Mouse (Mus musculus): ENCODE data around the gene Igf2bp2. TPM values are rescaled to one million over a fixed set of nuclear protein-coding genes. Genes with fewer than 3 reads are reported as not detected.

Igf2bp2 gene
- polyA plus RNA-seq, 1 experiment = 3.0 TPM

DNA sequence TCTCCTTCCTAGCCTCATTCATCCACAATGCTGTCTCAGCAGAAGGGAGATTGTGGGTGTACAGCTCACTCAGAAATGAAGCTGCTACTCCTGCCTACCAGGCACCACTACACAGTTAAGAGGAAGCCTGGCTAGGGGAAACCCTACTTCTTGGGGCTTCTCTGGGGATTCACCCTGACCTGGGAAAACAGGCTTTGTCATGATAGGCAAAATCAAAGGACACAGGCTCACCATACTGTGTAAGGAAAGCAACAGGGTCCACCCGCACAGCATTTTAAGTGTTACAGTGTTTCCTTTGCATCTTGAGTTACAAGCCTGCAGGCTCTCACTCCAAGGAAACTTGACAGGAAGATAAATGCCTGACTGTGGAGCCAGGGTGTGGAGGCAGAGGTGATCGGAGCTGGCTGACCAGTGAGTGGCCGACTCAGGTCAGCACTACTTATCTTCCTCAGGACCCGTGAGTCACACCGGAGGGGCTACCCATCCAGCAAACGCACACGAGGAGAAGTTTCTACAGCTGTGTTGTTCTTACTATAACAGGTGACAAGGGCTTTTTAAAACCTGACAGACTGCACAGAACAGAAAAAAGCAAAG is 38.7 kb downstream of the Igf2bp2 start:
- TF ChIP-seq POLR2A (IDR thresholded peaks at IDR 0.05; ENCODE audit: borderline replicate concordance, control insufficient read depth, low read depth, low read length) = no peak
- no peak for TF ChIP-seq CTCF (IDR thresholded peaks at IDR 0.05; ENCODE audit: control insufficient read depth, insufficient read depth, low read length)
- no peak overlapping the region for H3K27ac ChIP-seq (ENCODE audit: control insufficient read depth, insufficient read depth, low read depth, low read length, poor library complexity)
- no peak overlapping the region for H3K4me3 ChIP-seq (replicated peaks; ENCODE audit: control insufficient read depth, low read depth, low read length)
- 76% methylated on average over 7 of the region's 7 CpGs for WGBS
- no peaks in the 10 kb centered on the region; the same call in 1 of the 2 replicates for H3K4me1 ChIP-seq (ENCODE audit: control insufficient read depth, insufficient read depth, low read length)

DNA sequence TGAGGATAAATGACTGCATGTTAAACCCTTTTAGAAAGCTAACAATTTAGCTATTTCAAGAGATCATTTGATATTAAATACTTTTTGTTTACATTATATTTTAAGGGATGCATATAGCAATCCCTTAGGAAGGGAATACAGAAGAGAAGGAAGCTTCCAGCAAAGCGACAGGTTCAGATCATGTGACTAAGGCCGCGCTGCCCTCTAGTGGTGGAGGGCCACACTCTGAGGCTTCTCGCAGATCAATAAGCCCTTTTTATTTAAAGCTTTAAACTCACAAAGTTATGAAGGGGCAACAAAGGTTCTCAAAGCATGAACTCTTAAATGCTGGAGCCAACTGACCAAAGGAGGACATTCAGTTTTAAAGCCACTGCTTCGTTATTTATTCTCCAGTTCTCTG is 39.4 kb downstream of the Igf2bp2 start:
- WGBS = 18% methylated on average over 5 of the region's 5 CpGs
- no peaks in the 10 kb centered on the region; the same call in 1 of the 2 replicates for H3K4me1 ChIP-seq (ENCODE audit: control insufficient read depth, insufficient read depth, low read length)
- H3K27ac ChIP-seq (ENCODE audit: control insufficient read depth, insufficient read depth, low read depth, low read length, poor library complexity) = no peak overlapping the region
- no peak overlapping the region for H3K4me3 ChIP-seq (replicated peaks; ENCODE audit: control insufficient read depth, low read depth, low read length)
- TF ChIP-seq POLR2A (IDR thresholded peaks at IDR 0.05; ENCODE audit: borderline replicate concordance, control insufficient read depth, low read depth, low read length) (no peak), CTCF (IDR thresholded peaks at IDR 0.05; ENCODE audit: control insufficient read depth, insufficient read depth, low read length) (peak; percentile 87)

DNA sequence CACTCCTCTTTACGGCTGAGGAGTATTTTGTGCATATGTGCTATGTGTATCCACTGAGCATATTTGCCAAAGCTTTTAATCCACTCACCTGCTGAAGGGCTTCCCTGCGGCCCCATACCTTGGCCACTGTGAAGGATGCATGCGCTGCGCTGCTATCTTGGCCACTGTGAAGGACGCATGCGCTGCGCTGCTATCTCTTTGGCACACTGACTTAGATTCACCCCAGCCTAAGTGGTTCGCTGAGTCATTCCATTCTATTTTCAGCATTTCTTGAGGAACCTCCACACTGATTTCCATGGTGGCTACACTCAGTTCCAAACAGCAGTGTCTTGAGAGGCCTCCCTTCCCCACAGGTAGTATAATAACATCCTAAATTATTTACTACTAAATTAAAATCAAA is 42.0 kb downstream of the Igf2bp2 start:
- H3K4me1 ChIP-seq (ENCODE audit: control insufficient read depth, insufficient read depth, low read length) = no peaks in the 10 kb centered on the region; the same call in 1 of the 2 replicates
- H3K27ac ChIP-seq (ENCODE audit: control insufficient read depth, insufficient read depth, low read depth, low read length, poor library complexity) = no peak overlapping the region
- no peak for TF ChIP-seq POLR2A (IDR thresholded peaks at IDR 0.05; ENCODE audit: borderline replicate concordance, control insufficient read depth, low read depth, low read length)
- no peak for TF ChIP-seq CTCF (IDR thresholded peaks at IDR 0.05; ENCODE audit: control insufficient read depth, insufficient read depth, low read length)
- H3K4me3 ChIP-seq (replicated peaks; ENCODE audit: control insufficient read depth, low read depth, low read length) = no peak overlapping the region
- WGBS = 49% methylated on average over 8 of the region's 8 CpGs

DNA sequence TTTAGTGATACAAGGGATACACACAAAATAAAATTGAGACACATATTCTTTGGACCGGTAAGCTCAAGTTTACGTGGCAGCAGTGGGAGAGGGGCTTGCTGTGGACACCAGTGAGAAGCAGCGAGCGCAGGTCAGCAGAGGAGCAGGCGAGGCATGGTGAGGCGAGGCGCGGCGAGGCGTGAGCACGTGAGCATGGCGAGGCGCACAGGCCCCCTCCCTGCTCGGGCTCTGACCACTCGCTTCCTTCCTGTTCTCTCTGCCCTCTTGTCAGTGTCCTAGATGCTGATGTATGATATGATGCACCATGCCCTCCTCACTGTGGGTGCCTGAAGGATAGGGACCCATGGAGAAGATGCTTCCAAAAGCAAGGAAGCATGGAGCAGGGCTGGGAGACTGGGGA is 43.6 kb downstream of the Igf2bp2 start:
- TF ChIP-seq POLR2A (IDR thresholded peaks at IDR 0.05; ENCODE audit: borderline replicate concordance, control insufficient read depth, low read depth, low read length) (no peak), CTCF (IDR thresholded peaks at IDR 0.05; ENCODE audit: control insufficient read depth, insufficient read depth, low read length) (no peak)
- H3K4me1 ChIP-seq (ENCODE audit: control insufficient read depth, insufficient read depth, low read length) = no peaks in the 10 kb centered on the region; the same call in 1 of the 2 replicates
- peak overlapping the region; percentile 3 for H3K4me3 ChIP-seq (replicated peaks; ENCODE audit: control insufficient read depth, low read depth, low read length)
- WGBS = 7% methylated on average over 15 of the region's 15 CpGs
- no peak overlapping the region; the same call in 1 of the 2 replicates for H3K27ac ChIP-seq (ENCODE audit: control insufficient read depth, insufficient read depth, low read depth, low read length, poor library complexity)

DNA sequence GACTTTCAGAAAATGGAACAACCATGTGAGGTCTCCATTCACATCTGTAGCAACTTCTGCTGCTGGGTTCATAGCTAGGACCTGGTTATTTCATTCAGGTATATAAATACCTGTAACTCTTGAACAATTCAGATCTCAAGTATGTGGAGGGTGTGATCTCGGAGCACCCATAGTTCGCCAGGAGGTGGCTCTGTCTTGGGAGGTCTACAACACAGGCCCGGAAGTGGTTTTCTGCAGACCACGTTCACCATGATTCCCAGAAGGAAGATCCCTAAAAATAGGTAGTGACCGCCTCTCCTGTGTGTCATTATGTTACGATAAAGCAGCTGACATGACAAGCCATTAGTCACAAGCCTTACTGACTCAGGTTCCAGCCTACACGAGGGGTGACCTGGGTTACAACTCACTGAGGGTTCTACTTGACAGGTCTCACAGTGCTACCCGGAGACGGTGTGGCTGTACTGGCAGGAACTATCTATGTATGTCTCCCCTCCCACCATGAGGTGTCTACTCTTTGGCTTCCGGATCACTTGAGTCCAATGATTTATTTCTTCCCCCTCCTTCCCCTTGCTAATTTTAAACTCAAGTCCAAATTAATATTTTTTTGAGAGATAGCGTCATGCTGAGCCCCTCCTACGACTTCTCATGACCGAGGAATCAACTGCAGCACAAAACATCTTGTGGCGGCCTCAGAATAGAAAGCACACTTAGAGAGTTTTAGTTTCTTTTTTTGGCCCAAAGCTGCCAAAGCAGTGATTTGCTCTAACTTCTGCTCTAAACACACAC is 44.2 kb downstream of the Igf2bp2 start:
- 19% methylated on average over 14 of the region's 14 CpGs for WGBS
- Histone ChIP-seq H3K4me3 (replicated peaks; ENCODE audit: control insufficient read depth, low read depth, low read length) (no peak overlapping the region), H3K4me1 (ENCODE audit: control insufficient read depth, insufficient read depth, low read length) (no peaks in the 10 kb centered on the region; the same call in 1 of the 2 replicates)

DNA sequence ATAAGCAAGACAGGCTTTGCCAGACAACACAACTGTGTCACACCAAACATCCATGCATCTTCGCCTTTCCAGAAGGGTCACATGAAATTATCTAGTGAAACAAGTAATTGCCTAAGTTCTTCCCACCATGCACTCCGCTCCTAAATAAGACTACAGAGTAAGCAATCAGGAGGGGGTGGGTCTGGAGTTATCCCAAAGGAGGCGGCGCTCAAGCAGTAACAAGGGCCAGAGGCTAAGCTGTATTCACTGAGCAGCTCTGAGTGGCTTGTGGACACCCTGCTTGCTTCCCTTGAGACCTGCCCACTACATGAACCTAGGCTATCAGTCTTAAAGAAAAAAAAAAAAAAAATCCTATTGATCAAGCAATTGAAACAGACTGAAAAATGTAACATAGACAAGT is 44.9 kb downstream of the Igf2bp2 start:
- Histone ChIP-seq H3K27ac (ENCODE audit: control insufficient read depth, insufficient read depth, low read depth, low read length, poor library complexity) (no peak overlapping the region), H3K4me3 (replicated peaks; ENCODE audit: control insufficient read depth, low read depth, low read length) (no peak overlapping the region), H3K4me1 (ENCODE audit: control insufficient read depth, insufficient read depth, low read length) (no peaks in the 10 kb centered on the region; the same call in 1 of the 2 replicates)
- TF ChIP-seq POLR2A (IDR thresholded peaks at IDR 0.05; ENCODE audit: borderline replicate concordance, control insufficient read depth, low read depth, low read length) (no peak), CTCF (IDR thresholded peaks at IDR 0.05; ENCODE audit: control insufficient read depth, insufficient read depth, low read length) (no peak)
- 83% methylated on average over 4 of the region's 4 CpGs for WGBS

More for the DNA sequence above, 44.2 kb downstream of the Igf2bp2 start:
- H3K27ac ChIP-seq (ENCODE audit: control insufficient read depth, insufficient read depth, low read depth, low read length, poor library complexity) = no peak overlapping the region
- no peak for TF ChIP-seq CTCF (IDR thresholded peaks at IDR 0.05; ENCODE audit: control insufficient read depth, insufficient read depth, low read length)
- TF ChIP-seq POLR2A (IDR thresholded peaks at IDR 0.05; ENCODE audit: borderline replicate concordance, control insufficient read depth, low read depth, low read length) = no peak

DNA sequence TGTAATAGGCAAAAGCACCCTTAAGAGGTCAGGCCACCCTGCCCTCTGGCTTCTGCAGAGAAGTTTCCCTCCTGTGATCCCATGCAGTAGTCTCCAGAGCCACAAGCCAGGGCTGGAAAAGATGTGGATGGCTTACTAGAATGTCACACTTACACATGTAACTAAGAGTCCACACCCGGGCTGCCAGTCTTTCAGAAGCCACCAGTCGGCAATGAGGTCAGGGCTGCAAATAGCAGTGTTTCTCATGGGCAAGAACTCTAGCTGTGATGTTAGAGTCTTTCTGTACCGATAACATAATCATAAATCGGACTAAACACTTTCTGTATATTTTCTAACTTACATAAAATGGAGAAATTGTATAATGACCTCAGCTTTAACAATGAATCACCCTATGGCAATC is 46.4 kb downstream of the Igf2bp2 start:
- no peak for TF ChIP-seq POLR2A (IDR thresholded peaks at IDR 0.05; ENCODE audit: borderline replicate concordance, control insufficient read depth, low read depth, low read length)
- TF ChIP-seq CTCF (IDR thresholded peaks at IDR 0.05; ENCODE audit: control insufficient read depth, insufficient read depth, low read length) = no peak
- H3K4me3 ChIP-seq (replicated peaks; ENCODE audit: control insufficient read depth, low read depth, low read length) = no peak overlapping the region
- no peak overlapping the region for H3K27ac ChIP-seq (ENCODE audit: control insufficient read depth, insufficient read depth, low read depth, low read length, poor library complexity)
- H3K4me1 ChIP-seq (ENCODE audit: control insufficient read depth, insufficient read depth, low read length) = no peaks in the 10 kb centered on the region; the same call in 1 of the 2 replicates
- WGBS = 84% methylated on average over 4 of the region's 4 CpGs

DNA sequence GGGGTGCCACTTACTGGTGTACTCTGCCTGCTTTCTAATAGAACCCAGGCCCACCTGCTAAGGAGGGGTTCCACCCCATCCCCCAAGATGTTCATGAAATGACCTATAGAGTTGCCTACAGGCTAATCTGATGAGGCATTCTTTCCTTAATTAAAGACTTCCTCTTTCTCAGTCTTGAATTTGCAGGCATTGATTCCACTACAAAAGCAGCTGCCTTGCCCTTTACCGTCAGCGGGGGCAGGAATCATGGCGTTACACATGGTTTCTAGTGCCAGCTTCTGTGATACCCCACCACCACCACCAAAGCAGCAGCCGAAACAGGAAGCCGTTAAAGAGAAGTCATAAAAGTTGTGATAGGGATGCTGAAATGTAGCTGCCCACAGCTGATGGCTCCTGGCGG is 47.0 kb downstream of the Igf2bp2 start:
- TF ChIP-seq POLR2A (IDR thresholded peaks at IDR 0.05; ENCODE audit: borderline replicate concordance, control insufficient read depth, low read depth, low read length) = no peak
- no peak for TF ChIP-seq CTCF (IDR thresholded peaks at IDR 0.05; ENCODE audit: control insufficient read depth, insufficient read depth, low read length)
- 12% methylated on average over 6 of the region's 6 CpGs for WGBS
- Histone ChIP-seq H3K4me3 (replicated peaks; ENCODE audit: control insufficient read depth, low read depth, low read length) (no peak overlapping the region), H3K27ac (ENCODE audit: control insufficient read depth, insufficient read depth, low read depth, low read length, poor library complexity) (no peak overlapping the region), H3K4me1 (ENCODE audit: control insufficient read depth, insufficient read depth, low read length) (no peaks in the 10 kb centered on the region; the same call in 1 of the 2 replicates)

Data from bone marrow, adult 2 months (tissue).